Mouse (Mus musculus) limb, embryonic 12.5 days (tissue): ENCODE data around the gene Ing3. TPM values are rescaled to one million over a fixed set of nuclear protein-coding genes. Genes with fewer than 3 reads are reported as not detected.

Experiments used
- ATAC-seq: fragments of 200-750 bp; cut with Nextera tagmentation; 2 replicates; pipeline ENCODE4 v1.8.0; 2017; ENCODE audit warnings: low read depth, moderate TSS enrichment; ENCODE audit not compliant: insufficient number of reproducible peaks, insufficient read depth, low FRiP score, low TSS enrichment
- H3K27ac ChIP-seq: fragments of 300-500 bp; sonication (generic); 2 replicates; pipeline ENCODE4 v1.5.1; 2016; ENCODE audit warnings: mild to moderate bottlenecking, moderate library complexity
- H3K27me3 ChIP-seq: fragments of 300-500 bp; sonication (generic); 2 replicates; pipeline ENCODE4 v1.6.1; 2016; ENCODE audit warnings: mild to moderate bottlenecking, moderate library complexity
- H3K36me3 ChIP-seq: fragments of 300-500 bp; sonication (generic); 2 replicates; pipeline ENCODE4 v1.6.1; 2016; ENCODE audit warnings: mild to moderate bottlenecking, moderate library complexity
- H3K4me1 ChIP-seq: fragments of 300-500 bp; sonication (generic); replicated peaks from 2 replicates; pipeline ENCODE4 v1.6.1; 2016
- H3K4me2 ChIP-seq: fragments of 300-500 bp; sonication (generic); 2 replicates; pipeline ENCODE4 v1.6.1; 2016; ENCODE audit warnings: mild to moderate bottlenecking, moderate library complexity
- H3K4me3 ChIP-seq: fragments of 300-500 bp; sonication (generic); replicated peaks from 2 replicates; pipeline ENCODE4 v1.5.1; 2016; ENCODE audit warnings: mild to moderate bottlenecking
- H3K9ac ChIP-seq: fragments of 300-500 bp; sonication (generic); replicated peaks from 2 replicates; pipeline ENCODE4 v1.6.1; 2016; ENCODE audit warnings: mild to moderate bottlenecking, moderate library complexity
- H3K9me3 ChIP-seq: fragments of 300-500 bp; sonication (generic); 2 replicates; pipeline ENCODE4 v1.6.1; 2016; ENCODE audit warnings: mild to moderate bottlenecking, moderate library complexity
- WGBS: fragments of 180-500 bp; shearing (Covaris S2); methylation state at CpG from one replicate; pipeline ENCODE4 v1.1.7; 2016; 5-methylcytosine and 5-hydroxymethylcytosine counted together
- polyA plus RNA-seq: library from polyadenylated mRNA; unstranded; fragments of >200 nt; fragmentation: Nextera tagmentation; extraction: Ambion mirVana; gene quantifications from 2 replicates; pipeline ENCODE4 v1.2.1, GENCODE M21; 2016

Gene Ing3
- polyA plus RNA-seq, 1 experiment from 2014 or later = 71.1 TPM

DNA sequence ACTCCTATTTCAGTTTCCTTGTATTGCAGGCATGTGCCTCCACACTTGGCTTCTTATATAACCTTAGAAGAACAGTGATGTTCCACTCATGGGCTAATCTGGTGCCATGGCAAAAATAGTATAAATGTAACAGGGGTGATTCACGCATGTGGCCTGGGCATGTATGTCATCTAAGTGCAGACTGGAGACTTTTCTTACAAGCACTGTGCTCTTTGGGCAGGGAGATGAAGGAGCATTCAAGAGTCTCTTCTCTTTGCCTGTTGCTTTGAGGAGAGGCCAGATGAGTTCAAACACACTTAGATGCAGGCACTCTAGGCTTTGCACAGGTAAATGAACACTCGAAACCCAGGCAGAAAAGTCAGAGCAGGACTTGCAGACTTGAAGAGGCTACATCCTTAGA, 74.8 kb downstream of the Ing3 start:
- Histone ChIP-seq H3K27me3 (no peaks in the 10 kb centered on the region), H3K4me3 (no peak overlapping the region), H3K36me3 (no peaks in the 10 kb centered on the region), H3K9me3 (no peaks in the 10 kb centered on the region), H3K4me2 (no peak overlapping the region), H3K4me1 (peaks cover 54% of the 10 kb centered on the region), H3K27ac (0 out of 2 replicates have a peak overlapping the region, but pooled peaks have one; percentile 62), H3K9ac (no peak overlapping the region)
- WGBS = 77% methylated on average over 2 of the region's 2 CpGs
- ATAC-seq = no peak

Other genes with a start within 250 kb of the Ing3 start
- 39.0 and 40.6 TPM in 2 replicates for gene Tspan12, start 97.1 kb upstream of the Ing3 start, polyA plus RNA-seq
- 62.3 and 67.7 TPM in 2 replicates for gene Cped1, start 36.3 kb downstream of the Ing3 start, polyA plus RNA-seq